Mouse (Mus musculus): ENCODE measurements around the gene Myh11.
"Not testable (repeated sequence)": the region's sequence is repeated elsewhere in the genome, so short reads cannot be mapped to it uniquely, and the experiment has no call there.

Gene Myh11

GRCm38 (mm10) chr16:14169706-14170105 is 121.5 kb downstream of the Myh11 start:
- in situ Hi-C loops (cut with MboI; ENCODE audit: low sequenced_read_pairs): no loop called here

DNA sequence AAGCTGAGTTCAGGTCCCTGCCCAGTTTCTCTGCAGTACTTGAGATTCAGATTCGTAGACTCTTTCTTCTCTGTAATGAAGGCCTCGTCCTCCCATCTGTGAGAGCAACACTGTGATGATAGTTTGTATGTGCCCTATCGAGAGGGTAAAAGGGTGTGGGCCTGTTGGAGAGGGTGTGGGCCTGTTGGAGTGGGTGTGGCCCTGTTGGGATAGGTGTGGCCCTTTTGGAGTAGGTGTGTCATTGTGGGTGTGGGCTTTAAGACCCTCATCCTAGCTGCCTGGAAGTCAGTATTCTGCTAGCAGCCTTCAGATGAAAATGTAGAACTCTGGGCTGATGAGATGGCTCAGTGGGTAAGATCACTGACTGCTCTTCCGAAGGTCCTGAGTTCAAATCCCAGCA is 124.7 kb downstream of the Myh11 start:
- in situ Hi-C loops (cut with MboI; ENCODE audit: low sequenced_read_pairs): no loop called here

- in situ Hi-C loops (cut with MboI; ENCODE audit: low sequenced_read_pairs): no loop called here
Observed at GRCm38 (mm10) chr16:14163731-14164130, 127.4 kb downstream of the Myh11 start.

GRCm38 (mm10) chr16:14162988-14163416 is 128.2 kb downstream of the Myh11 start, which contains the start of the genes Nde1 and Marf1:
Gene Nde1 (plus strand): TSS chr16:14163275.
Gene Marf1 (minus strand): TSS chr16:14163351.
- in situ Hi-C loops (cut with MboI; ENCODE audit: low sequenced_read_pairs): no loop called here

DNA sequence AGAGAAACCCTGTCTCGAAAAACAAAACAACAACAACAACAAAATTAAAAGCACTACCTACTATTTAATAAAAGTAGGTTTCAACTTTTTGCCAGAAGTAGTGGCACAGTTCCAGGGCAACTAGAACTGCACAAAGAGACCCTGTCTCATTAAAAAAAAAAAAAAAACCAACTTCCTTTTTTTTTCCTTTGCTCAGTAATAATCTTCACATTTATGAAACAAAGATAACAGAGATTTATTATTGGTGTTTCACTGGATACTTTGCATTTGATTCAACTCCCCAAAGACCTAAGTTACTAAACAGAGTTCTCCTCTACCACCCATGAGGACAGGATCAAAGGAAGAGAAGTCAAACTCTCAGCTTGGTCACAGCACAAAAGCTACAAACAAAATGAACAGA is 130.2 kb downstream of the Myh11 start:
- in situ Hi-C loops (cut with MboI; ENCODE audit: low sequenced_read_pairs): no loop called here

DNA sequence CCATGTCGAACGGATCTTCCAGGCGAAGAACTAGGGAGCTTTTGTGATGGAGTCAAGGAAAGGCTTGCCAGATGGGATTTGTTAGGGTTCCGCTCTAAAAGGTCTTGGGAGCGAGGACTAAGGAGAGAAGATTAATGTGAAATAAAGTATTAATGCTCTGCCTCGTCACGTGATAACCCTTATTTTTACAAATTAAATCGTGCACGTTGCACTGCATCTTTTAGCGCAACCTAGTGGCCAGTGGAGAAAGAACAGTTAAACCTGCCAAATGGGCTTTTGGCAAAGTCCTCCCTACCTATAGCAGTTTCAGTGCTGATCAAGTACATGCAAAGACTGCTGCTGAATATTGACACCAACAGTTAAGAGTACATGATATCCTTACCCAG is 131.4 kb downstream of the Myh11 start:
- in situ Hi-C loops (cut with MboI; ENCODE audit: low sequenced_read_pairs): no loop called here

DNA sequence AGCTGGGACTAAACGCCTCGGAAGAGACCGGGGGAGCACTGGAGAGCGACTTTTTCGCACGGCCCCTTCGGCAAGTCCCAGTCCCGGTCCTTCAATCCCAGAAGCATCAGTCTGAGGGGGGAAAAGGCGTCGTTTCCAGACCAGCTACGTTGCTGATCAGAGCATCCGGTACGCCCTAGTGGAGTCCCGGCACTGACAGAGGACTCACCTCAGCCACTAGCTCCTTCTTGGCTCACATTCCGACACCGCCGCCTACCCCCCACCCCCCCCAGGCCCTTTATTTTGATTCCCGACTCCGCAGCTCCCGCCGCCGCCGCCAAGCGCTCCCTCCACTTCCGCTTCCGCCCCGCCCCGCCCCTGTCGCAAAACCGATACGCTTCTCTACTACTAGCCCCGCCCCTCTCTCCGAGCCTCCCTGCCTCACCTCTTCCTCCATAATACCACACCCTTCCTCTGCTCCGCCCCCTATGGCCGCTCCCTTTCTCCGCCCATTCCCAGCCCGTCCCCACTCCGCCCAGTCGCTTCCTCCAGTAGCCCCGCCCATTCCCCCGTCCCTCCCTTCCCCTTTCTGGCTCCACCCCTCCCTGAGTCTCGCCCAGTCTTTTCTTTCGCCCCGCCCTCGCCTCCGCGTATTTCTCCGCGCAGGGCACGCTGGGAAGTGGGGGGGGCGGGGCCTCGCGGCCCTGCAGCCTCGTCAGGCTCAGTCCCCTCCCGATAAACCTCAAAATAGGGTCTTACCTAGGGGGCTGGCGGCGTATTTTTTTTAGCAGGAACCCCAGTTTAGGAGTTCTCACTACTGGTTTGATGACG is 132.0 kb downstream of the Myh11 start:
- in situ Hi-C loops (cut with MboI; ENCODE audit: low sequenced_read_pairs): no loop called here

DNA sequence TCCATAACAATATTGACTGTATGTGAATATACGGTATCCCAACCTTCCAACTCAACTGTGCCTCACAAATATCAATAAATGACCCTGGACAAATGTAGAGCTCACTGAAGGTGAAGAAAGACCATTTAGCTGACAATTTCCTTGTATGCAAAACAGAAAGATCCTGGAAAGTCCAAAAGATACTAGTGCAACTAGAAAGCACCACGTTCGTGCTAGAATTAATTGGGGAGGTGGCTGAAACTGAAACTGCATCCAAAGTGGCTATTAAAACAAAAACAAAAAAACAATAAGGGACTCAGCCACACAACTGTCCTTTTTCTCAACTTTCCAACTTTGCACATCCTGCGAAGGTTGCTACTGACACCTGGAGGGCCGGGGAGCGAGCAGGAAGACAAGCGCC is 132.6 kb downstream of the Myh11 start:
- in situ Hi-C loops (cut with MboI; ENCODE audit: low sequenced_read_pairs): no loop called here

GRCm38 (mm10) chr16:14156312-14156711 is 134.9 kb downstream of the Myh11 start:
- in situ Hi-C loops (cut with MboI; ENCODE audit: low sequenced_read_pairs): no loop called here

DNA sequence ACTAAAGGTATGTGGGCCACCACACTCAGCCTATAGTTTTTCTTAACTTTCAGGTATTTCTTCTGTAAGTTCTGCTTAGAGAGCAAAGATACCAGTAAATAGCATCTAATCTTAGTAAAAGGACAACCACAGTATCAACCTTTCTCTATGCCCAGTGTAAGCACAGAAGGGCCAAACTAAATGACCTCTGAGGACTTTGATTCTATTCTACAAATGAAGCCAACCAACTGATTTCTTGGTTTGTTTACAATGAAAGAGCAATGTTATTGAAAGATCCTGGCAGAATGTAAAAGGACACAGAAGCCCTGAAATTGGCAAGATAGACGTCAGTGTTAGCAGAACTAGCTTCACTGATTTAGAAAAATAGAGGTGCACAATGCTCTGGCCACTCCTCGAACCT is 135.5 kb downstream of the Myh11 start:
- in situ Hi-C loops (cut with MboI; ENCODE audit: low sequenced_read_pairs): not testable (repeated sequence)

- in situ Hi-C loops (cut with MboI; ENCODE audit: low sequenced_read_pairs): no loop called here
Observed at GRCm38 (mm10) chr16:14151718-14152117, 139.5 kb downstream of the Myh11 start.

- in situ Hi-C loops (cut with MboI; ENCODE audit: low sequenced_read_pairs): no loop called here
Observed at GRCm38 (mm10) chr16:14147712-14148111, 143.5 kb downstream of the Myh11 start.

Data from CH12F3 (cell line).